Mouse (Mus musculus) right cerebral cortex, postnatal 10 days (tissue): Measurements from ENCODE around the gene Szt2.

Source experiments
- DNase-seq, 2 experiments: peaks; one replicate each; pipeline ENCODE4 v3.0.0; 2021; ENCODE audit warnings: low spot score in 2 of 2

Szt2 gene

DNA sequence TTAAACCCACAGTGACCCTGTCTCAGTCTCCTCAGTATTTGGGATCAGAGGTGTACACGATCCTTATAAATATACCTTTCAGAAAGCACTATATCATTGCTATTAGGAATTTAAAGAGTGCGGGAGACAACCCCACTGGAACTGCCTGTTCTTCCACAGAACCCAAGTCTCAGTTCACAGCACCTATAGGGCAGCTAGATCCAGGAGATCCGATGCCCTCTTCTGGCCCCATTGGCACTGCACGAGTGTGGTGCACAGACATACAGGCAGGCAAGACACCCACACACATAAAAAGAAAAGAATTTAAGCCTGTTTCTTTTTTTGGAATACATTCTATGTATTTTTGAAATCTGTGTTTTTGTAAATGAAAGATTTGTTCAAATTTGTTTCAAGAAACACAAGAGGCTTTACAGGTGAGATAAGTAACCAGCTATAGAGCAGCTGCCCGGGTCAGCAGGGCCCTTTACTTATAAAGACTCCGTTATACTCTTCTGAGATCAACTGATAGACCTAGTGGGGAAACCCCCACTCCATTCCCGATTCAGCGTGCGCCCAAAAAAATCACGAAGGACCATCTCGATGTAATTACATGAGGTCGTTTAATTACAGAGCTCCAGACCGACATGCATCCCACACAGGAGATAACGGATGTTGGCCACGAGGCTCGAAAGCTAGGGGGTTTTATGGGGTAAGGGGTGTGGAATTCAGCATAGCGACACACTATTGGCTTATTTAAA is 50.7 kb downstream of the Szt2 start:
- DNase-seq, result no peak

DNA sequence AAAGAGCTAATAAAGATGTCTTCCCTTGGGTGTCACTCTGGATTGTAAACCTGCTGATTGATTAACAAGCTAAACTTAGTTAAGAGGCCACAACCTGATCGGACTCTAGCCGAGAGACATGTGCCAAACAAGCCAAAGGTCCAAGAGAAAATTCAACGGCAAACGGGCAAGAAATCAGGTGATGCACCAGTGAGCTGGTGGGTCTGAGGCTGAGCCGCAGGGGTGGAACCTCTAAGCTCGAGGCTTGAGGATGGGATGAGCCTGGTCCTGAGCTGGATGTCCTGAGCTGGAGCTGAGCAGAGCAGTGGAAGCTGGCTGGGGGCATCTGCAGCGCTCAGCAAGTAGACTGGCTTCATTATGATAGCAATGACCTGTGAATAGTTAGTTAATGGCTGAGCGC is 51.6 kb downstream of the Szt2 start:
- DNase-seq, result no peak

DNA sequence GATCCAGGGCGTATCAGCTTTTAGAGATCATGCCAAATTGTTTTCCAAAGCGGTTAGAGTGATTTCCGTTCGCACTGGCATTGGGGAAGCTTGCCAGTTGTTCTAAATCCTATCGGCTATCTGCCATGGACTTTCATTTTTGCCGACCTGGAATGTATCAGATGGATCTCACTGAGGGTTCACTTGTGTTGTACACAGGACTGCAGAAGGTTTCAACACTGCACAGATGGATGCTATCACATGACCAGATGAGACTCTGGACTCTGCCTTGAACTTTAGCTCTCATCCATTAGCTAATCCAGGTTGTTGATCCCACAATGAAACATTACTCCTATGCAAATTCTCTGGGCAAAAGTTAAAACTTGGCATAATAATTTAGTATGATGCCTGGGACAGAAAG is 52.3 kb downstream of the Szt2 start:
- DNase-seq, result no peak

DNA sequence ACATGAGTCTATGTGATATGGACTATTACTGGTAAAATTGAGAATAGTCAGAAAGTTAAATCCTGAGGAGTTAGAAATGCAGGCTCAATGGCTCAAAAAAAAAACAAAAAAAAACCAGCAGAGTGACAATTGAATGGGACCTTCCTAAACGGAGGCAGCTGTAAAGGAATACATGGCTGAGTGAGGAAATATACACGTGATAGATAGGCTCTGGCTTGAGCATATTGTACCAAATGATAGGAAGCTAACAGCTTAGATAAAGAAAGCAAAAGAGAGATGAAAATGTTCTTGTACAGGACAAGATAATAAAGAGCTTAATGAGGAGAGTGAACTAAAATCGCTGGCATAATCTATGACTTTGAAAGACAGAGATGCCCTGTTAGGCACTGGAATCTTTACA is 54.8 kb downstream of the Szt2 start:
- no peak for DNase-seq

DNA sequence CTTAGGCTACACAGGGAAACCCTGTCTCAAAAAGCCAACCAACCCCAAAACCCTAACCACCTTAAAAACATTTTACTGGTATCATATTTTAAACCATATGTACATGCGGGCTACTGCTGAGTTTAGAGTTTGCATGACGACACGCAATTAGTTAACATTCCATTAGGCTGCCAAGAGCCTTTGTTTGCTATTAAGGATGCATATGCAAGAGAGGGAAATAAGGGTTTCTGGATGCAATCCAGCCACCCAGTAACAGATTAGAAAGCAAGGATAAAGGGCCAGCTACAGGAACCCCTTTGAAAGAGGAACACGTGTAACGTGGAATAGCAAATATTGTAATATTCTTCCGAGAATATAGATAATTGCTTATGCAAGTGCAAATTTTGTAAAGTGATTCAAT is 55.4 kb downstream of the Szt2 start:
- peak in 1 of 2 experiments; percentile 24 for DNase-seq

DNA sequence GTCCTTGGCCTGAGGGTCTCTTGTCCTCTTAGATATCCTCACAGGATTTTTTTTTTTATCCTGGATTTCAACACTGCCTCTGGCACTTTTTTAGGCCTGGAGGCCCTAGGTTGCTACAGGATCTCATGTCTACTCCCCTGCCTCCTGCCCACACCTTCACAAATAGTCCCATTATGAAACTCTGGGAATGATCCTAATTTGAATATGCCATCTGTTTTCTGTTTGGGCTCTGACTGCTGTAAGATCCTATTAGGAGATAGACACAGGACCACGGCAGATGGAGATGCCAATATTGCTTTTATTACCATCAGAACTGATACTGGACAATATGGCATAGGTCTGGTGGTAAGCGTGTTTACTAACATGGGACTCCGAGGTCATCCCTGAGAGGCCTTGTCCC is 57.2 kb downstream of the Szt2 start:
- DNase-seq, result peak in 1 of 2 experiments; percentile 20

DNA sequence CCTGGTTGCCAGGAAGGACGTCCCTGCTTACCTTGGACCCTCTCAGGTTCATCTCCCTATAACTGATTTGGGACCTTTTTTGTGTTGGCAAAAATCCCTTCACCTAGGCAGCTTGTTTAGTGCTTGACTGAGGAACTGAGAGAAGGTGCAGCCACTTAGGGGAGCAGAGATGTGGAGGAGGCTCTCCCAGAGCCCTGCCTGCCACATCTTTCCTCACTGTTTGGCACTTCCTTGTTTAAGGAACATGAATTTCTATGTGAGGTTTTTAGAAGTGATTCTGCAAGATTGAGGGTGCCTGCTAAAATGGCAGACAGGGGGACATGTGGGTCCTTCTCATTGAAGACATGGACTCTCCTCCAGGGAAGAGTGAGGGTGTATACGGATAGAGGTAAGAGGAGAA is 58.2 kb downstream of the Szt2 start:
- no peak for DNase-seq

DNA sequence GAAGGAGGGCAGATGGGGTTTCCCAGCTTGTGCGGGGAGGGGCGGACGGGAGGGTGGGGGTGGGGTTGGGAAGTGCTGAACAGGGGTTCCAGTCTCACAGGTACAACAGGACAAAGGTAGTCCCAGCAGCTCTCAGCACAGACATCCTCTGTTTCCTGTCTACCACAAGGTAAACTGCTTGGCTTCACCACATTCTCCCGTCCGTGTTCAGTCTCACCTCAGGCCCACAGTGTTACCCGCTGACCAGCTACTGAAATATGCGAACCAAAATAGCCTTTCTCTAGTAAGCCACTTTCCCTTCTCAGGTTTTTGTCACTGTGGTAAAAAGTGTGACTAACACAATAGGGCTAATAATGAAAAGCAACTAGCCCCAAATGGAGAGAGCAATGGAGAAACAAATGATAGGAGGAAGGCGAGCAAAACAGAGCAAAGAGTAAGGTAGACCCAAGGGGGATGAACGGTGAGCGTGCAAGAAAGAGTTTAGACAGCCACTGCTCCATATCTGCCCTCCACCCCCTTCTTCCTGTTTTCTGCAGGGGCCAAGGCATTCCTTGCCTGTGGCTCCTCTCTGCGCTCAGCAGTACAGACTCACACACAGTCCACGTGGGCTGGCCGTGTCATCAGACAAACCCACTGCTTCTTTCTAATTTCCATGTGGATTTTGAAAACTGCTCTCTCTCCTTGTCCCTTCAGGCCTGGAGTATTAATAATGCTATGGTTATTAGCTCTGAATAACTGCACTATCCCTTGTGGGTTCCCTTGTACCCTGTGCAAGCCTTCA is 61.4 kb downstream of the Szt2 start:
- DNase-seq, result no peak

DNA sequence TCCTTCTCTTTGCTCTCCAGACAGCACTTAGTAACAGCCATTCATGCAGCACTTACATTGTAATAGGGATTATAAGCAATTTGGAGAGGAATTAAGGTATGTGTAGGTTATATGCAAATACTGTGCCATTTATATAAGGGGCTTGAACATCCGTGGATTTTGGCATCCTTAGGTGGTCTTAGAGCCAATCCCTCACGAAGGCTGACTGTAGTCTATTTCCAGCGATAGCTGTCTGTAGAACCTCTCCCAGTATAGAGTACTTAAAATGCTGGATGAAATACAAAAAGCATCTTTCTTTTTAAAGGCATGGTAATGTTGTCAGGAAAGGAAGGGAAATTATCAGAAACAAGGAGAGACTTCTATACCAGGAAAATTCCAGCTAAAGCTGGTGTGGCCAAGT is 67.6 kb downstream of the Szt2 start:
- peak in 1 of 2 experiments; percentile 63 for DNase-seq

DNA sequence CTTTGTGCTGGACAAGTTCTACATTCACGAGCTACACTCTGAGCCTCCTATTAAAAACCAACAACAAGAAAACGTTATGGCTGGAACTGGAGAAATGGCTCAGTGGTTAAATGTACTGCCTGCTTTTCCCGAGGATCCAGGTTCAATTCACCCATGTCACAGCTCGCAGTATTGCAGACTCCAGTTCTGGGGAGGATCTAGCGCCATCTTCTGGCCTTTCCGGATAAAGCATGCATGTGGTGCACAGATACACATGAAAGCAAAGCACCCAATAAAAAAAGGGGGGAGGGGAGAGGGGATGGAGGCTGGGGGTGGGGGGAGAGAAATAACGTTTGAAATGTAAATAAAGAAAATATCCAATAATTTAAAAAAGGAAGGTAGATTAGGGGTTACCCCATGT is 72.4 kb downstream of the Szt2 start:
- DNase-seq, result peak; percentile 70 to 80

DNA sequence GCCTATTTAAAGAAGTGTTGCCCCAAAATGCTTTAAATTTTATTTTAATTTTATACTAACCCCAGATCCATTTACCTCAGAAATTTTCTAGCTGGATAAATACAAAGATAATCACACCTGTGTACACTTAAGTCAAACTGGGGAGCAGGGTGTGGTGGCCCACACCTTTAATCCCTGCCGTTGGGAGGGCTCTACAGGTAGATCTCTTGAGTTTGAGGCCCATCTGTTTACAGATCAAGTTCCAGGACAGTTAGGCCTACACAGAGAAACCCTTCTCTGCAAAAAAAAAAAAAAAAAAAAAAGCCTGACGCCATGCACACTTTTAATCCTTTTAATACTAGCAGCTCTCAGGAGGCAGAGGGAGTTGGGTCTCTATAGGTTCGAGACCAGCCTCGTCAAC is 73.1 kb downstream of the Szt2 start:
- DNase-seq, result no peak

DNA sequence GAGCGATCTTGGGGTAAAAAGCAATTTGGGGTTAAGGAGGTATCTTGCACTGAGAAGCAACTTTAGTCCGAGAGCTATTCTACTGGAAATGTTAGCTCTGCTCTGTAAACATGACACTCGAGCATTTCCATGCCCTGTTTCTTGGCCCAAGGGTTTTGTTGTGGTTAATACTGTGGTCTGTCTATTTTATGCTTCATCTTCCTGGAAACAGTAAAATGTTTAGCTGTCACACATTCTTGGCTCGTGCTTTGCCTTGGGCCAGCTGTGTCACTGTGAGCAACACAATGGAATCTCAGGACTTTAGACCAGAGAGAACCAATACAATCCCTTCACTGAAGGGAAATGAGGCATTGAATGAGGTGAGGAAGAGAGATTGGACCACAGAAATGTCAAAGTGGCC is 77.3 kb downstream of the Szt2 start:
- no peak for DNase-seq

DNA sequence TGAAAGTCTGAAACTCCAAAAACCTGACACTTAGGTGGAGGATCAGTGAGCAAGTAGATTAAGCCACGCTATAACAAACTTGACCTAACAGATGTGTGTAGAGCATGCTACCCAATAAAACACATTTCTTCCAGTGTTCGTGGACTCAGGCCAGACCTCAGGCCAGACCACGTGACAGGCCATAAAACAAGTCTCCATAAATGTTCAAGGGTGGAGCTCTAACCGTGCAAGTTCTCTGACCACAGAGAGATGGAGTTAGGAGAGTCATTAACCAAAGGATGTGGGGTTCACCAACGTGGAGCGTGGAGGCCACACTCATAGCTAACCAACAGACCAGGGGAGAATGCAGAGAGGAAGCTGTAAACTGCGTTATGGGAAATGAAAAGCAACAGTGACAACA is 82.6 kb downstream of the Szt2 start:
- DNase-seq, result no peak

DNA sequence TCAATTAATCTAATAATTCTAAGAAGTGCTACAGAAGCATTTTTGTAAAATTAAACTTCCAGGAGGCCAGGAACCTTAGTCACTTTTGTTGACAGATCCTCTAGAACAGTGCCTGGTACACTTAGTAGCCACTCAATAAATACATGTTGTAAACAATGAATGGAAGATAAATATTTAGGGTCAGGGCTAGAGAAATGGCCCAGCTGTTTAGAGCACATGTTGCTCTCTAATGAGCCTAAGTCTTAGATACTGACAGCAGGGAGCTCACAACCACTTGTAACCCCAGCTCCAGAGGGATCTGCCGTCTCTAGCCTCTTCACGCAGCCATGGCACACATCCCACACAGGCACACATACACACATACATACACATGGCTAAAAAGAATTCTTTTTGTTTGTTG is 88.4 kb downstream of the Szt2 start:
- DNase-seq, result no peak

DNA sequence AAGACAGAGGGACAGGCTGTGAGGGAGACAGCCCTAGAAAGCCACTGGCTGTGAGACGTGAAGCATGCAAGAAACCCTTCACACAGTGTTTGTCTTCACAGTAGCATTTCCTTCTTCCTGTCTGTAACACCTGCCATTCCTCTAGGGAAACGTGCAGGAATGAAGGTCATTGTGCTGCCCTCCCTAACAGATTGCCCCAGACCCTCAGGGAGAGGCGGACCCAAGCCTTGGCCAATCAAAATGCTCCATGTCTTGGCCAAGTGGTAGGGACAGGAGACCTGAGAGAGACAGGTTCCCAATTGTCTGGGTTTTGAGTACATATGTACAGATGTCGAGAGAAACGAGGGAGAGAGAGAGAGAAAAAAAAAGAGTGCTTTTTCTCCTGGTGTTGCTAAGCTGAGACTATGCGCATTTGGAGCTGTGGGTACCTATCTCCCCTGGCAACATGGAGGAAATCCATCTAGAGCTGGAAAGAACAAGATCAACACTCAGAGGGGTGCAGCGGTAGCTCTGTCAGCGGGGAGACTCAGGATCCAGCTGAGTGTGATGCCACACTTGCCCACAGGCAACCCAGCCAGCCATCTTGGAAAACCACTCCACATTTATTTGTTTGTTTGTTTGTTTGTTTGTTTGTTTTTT is 89.2 kb downstream of the Szt2 start:
- no peak for DNase-seq

DNA sequence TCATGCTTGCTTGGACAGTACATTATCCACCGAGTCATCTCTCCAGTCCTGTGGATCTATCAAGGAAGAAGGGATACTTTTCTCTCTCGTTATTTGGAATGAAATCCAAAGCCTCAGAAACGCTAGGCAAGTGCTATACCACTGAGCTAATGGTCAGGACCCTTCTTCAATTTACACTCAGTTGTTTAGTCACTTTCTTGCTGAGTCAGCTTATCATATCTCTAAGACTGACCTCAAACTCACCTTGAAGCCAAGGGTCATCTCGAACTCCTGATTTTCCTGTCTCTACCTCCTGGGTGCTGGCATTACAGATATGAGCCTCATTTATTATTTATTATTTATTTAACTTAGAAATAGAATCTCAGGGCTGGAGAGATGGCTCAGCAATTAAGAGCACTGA is 92.4 kb downstream of the Szt2 start:
- DNase-seq, result no peak

DNA sequence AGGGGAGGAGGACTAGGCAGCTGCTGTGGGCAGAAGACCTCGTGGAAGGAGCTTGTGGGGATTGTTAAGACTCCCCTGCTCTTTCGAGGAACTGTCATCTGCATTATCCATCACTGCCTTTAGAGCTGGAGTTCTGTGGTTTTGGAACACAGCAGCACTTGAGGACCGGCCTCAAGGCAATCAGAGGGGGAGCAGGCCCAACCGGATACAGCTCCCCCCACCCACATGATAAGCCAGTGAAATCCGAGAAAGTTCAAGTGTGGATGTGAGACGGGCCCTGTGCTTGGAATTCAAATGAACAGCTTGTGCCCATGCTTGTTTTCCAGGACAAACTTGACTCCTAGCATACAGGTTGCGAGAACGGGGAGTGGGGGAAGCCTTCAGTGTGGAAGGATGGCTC is 93.8 kb downstream of the Szt2 start:
- DNase-seq, result no peak
